Mouse (Mus musculus): ENCODE data around the gene Gstm2. TPM values are rescaled to one million over a fixed set of nuclear protein-coding genes. Genes with fewer than 3 reads are reported as not detected.

Gstm2 gene
- polyA plus RNA-seq, 1 experiment from 2014 or later, result 30.1 TPM

GRCm38 (mm10) chr3:107945729-107946128 is 40.5 kb downstream of the Gstm2 start:
- H3K36me3 ChIP-seq (ENCODE audit: control insufficient read depth, insufficient read depth, low read length), result no peaks in the 10 kb centered on the region
- H3K4me1 ChIP-seq (ENCODE audit: control insufficient read depth, insufficient read depth, low read length), result no peaks in the 10 kb centered on the region
- H3K4me2 ChIP-seq (ENCODE audit: low read depth, severe bottlenecking), result no peak overlapping the region
- no peak overlapping the region for H3K4me3 ChIP-seq (ENCODE audit: low read depth, low read length)
- H3K9me3 ChIP-seq (ENCODE audit: control insufficient read depth, low read length), result no peaks in the 10 kb centered on the region
- ATAC-seq (ENCODE audit: insufficient number of reproducible peaks, low FRiP score, low TSS enrichment, low read depth) (no peak), DNase-seq (ENCODE audit: low spot score) (no peak)
- no peak overlapping the region for H3K27ac ChIP-seq (replicated peaks; ENCODE audit: low read depth, low read length)
- H3K27me3 ChIP-seq (ENCODE audit: control insufficient read depth, insufficient read depth, low read length), result no peaks in the 10 kb centered on the region
- H3K9ac ChIP-seq (ENCODE audit: low read length), result no peak overlapping the region
- WGBS, result 61% methylated on average over 4 of the region's 4 CpGs

- WGBS, result 14% methylated on average over 20 of the region's 20 CpGs
- H3K4me1 ChIP-seq (ENCODE audit: control insufficient read depth, insufficient read depth, low read length), result no peaks in the 10 kb centered on the region
- DNase-seq (ENCODE audit: low spot score) (peak; percentile 41), ATAC-seq (ENCODE audit: insufficient number of reproducible peaks, low FRiP score, low TSS enrichment, low read depth) (no peak)
- no peaks in the 10 kb centered on the region for H3K36me3 ChIP-seq (ENCODE audit: control insufficient read depth, insufficient read depth, low read length)
- no peaks in the 10 kb centered on the region for H3K27me3 ChIP-seq (ENCODE audit: control insufficient read depth, insufficient read depth, low read length)
- peak within 1 kb of the TSS; percentile 2; the same call in 1 of the 2 replicates for H3K4me3 ChIP-seq (ENCODE audit: low read depth, low read length)
- no peak within 1 kb of the TSS for H3K27ac ChIP-seq (replicated peaks; ENCODE audit: low read depth, low read length)
- H3K4me2 ChIP-seq (ENCODE audit: low read depth, severe bottlenecking), result peak within 1 kb of the TSS; percentile 31
- no peaks in the 10 kb centered on the region for H3K9me3 ChIP-seq (ENCODE audit: control insufficient read depth, low read length)
- H3K9ac ChIP-seq (ENCODE audit: low read length), result no peak within 1 kb of the TSS
These were observed 42.8 kb downstream of the Gstm2 start, which contains the start of gene Gstm6 for GRCm38 (mm10) chr3:107943239-107943990. Gstm6 (minus strand) TSS chr3:107943749.

GRCm38 (mm10) chr3:107941261-107941660 is 45.0 kb downstream of the Gstm2 start:
- 82% methylated on average over 4 of the region's 4 CpGs for WGBS
- Histone ChIP-seq H3K9ac (ENCODE audit: low read length) (no peak overlapping the region), H3K4me2 (ENCODE audit: low read depth, severe bottlenecking) (no peak overlapping the region), H3K4me1 (ENCODE audit: control insufficient read depth, insufficient read depth, low read length) (no peaks in the 10 kb centered on the region), H3K4me3 (ENCODE audit: low read depth, low read length) (no peak overlapping the region), H3K36me3 (ENCODE audit: control insufficient read depth, insufficient read depth, low read length) (no peaks in the 10 kb centered on the region), H3K27ac (replicated peaks; ENCODE audit: low read depth, low read length) (no peak overlapping the region), H3K27me3 (ENCODE audit: control insufficient read depth, insufficient read depth, low read length) (no peaks in the 10 kb centered on the region), H3K9me3 (ENCODE audit: control insufficient read depth, low read length) (no peaks in the 10 kb centered on the region)
- no peak for DNase-seq (ENCODE audit: low spot score)
- no peak for ATAC-seq (ENCODE audit: insufficient number of reproducible peaks, low FRiP score, low TSS enrichment, low read depth)

- no peak overlapping the region for H3K9ac ChIP-seq (ENCODE audit: low read length)
- WGBS, result 74% methylated on average over 7 of the region's 7 CpGs
- no peaks in the 10 kb centered on the region for H3K9me3 ChIP-seq (ENCODE audit: control insufficient read depth, low read length)
- no peak overlapping the region for H3K4me2 ChIP-seq (ENCODE audit: low read depth, severe bottlenecking)
- H3K36me3 ChIP-seq (ENCODE audit: control insufficient read depth, insufficient read depth, low read length), result no peaks in the 10 kb centered on the region
- H3K27ac ChIP-seq (replicated peaks; ENCODE audit: low read depth, low read length), result no peak overlapping the region
- H3K4me1 ChIP-seq (ENCODE audit: control insufficient read depth, insufficient read depth, low read length), result no peaks in the 10 kb centered on the region
- no peak overlapping the region for H3K4me3 ChIP-seq (ENCODE audit: low read depth, low read length)
- no peaks in the 10 kb centered on the region for H3K27me3 ChIP-seq (ENCODE audit: control insufficient read depth, insufficient read depth, low read length)
- ATAC-seq (ENCODE audit: insufficient number of reproducible peaks, low FRiP score, low TSS enrichment, low read depth) (no peak), DNase-seq (ENCODE audit: low spot score) (no peak)
These were observed 45.7 kb downstream of the Gstm2 start for GRCm38 (mm10) chr3:107940524-107940923.

GRCm38 (mm10) chr3:107939830-107940229 is 46.4 kb downstream of the Gstm2 start:
- WGBS, result 86% methylated on average over 4 of the region's 4 CpGs
- H3K4me3 ChIP-seq (ENCODE audit: low read depth, low read length), result no peak overlapping the region
- H3K9ac ChIP-seq (ENCODE audit: low read length), result no peak overlapping the region
- H3K27ac ChIP-seq (replicated peaks; ENCODE audit: low read depth, low read length), result no peak overlapping the region
- no peaks in the 10 kb centered on the region for H3K4me1 ChIP-seq (ENCODE audit: control insufficient read depth, insufficient read depth, low read length)
- no peaks in the 10 kb centered on the region for H3K9me3 ChIP-seq (ENCODE audit: control insufficient read depth, low read length)
- no peak overlapping the region for H3K4me2 ChIP-seq (ENCODE audit: low read depth, severe bottlenecking)
- no peaks in the 10 kb centered on the region for H3K27me3 ChIP-seq (ENCODE audit: control insufficient read depth, insufficient read depth, low read length)
- H3K36me3 ChIP-seq (ENCODE audit: control insufficient read depth, insufficient read depth, low read length), result no peaks in the 10 kb centered on the region
- no peak for DNase-seq (ENCODE audit: low spot score)
- ATAC-seq (ENCODE audit: insufficient number of reproducible peaks, low FRiP score, low TSS enrichment, low read depth), result no peak

- no peak overlapping the region for H3K27ac ChIP-seq (replicated peaks; ENCODE audit: low read depth, low read length)
- no peaks in the 10 kb centered on the region for H3K27me3 ChIP-seq (ENCODE audit: control insufficient read depth, insufficient read depth, low read length)
- DNase-seq (ENCODE audit: low spot score) (peak; percentile 76), ATAC-seq (ENCODE audit: insufficient number of reproducible peaks, low FRiP score, low TSS enrichment, low read depth) (no peak)
- no peaks in the 10 kb centered on the region for H3K36me3 ChIP-seq (ENCODE audit: control insufficient read depth, insufficient read depth, low read length)
- H3K4me2 ChIP-seq (ENCODE audit: low read depth, severe bottlenecking), result no peak overlapping the region
- H3K4me3 ChIP-seq (ENCODE audit: low read depth, low read length), result no peak overlapping the region
- no peaks in the 10 kb centered on the region for H3K9me3 ChIP-seq (ENCODE audit: control insufficient read depth, low read length)
- 42% methylated on average over 3 of the region's 3 CpGs for WGBS
- H3K9ac ChIP-seq (ENCODE audit: low read length), result no peak overlapping the region
- no peaks in the 10 kb centered on the region for H3K4me1 ChIP-seq (ENCODE audit: control insufficient read depth, insufficient read depth, low read length)
These were observed 46.9 kb downstream of the Gstm2 start for GRCm38 (mm10) chr3:107939403-107939802.

GRCm38 (mm10) chr3:107935888-107936287 is 50.4 kb downstream of the Gstm2 start:
- H3K36me3 ChIP-seq (ENCODE audit: control insufficient read depth, insufficient read depth, low read length), result no peaks in the 10 kb centered on the region
- H3K4me1 ChIP-seq (ENCODE audit: control insufficient read depth, insufficient read depth, low read length), result 0 out of 2 replicates have a peak, but pooled peaks cover 2% of the 10 kb centered on the region
- no peak overlapping the region for H3K9ac ChIP-seq (ENCODE audit: low read length)
- no peak overlapping the region for H3K4me3 ChIP-seq (ENCODE audit: low read depth, low read length)
- no peak for DNase-seq (ENCODE audit: low spot score)
- no peak overlapping the region for H3K4me2 ChIP-seq (ENCODE audit: low read depth, severe bottlenecking)
- ATAC-seq (ENCODE audit: insufficient number of reproducible peaks, low FRiP score, low TSS enrichment, low read depth), result no peak
- no peak overlapping the region for H3K27ac ChIP-seq (replicated peaks; ENCODE audit: low read depth, low read length)
- no peaks in the 10 kb centered on the region for H3K9me3 ChIP-seq (ENCODE audit: control insufficient read depth, low read length)
- H3K27me3 ChIP-seq (ENCODE audit: control insufficient read depth, insufficient read depth, low read length), result no peaks in the 10 kb centered on the region
- WGBS, result 68% methylated on average over 3 of the region's 3 CpGs

- Histone ChIP-seq H3K9ac (ENCODE audit: low read length) (no peak overlapping the region), H3K4me1 (ENCODE audit: control insufficient read depth, insufficient read depth, low read length) (0 out of 2 replicates have a peak, but pooled peaks cover 2% of the 10 kb centered on the region), H3K4me3 (ENCODE audit: low read depth, low read length) (no peak overlapping the region), H3K27ac (replicated peaks; ENCODE audit: low read depth, low read length) (no peak overlapping the region), H3K36me3 (ENCODE audit: control insufficient read depth, insufficient read depth, low read length) (no peaks in the 10 kb centered on the region), H3K9me3 (ENCODE audit: control insufficient read depth, low read length) (no peaks in the 10 kb centered on the region), H3K4me2 (ENCODE audit: low read depth, severe bottlenecking) (no peak overlapping the region), H3K27me3 (ENCODE audit: control insufficient read depth, insufficient read depth, low read length) (no peaks in the 10 kb centered on the region)
- no peak for ATAC-seq (ENCODE audit: insufficient number of reproducible peaks, low FRiP score, low TSS enrichment, low read depth)
- 88% methylated on average over 3 of the region's 3 CpGs for WGBS
- no peak for DNase-seq (ENCODE audit: low spot score)
These were observed 51.0 kb downstream of the Gstm2 start for GRCm38 (mm10) chr3:107935268-107935667.
